Mouse (Mus musculus) heart, adult 2 months (tissue): Measurements from ENCODE around the gene Lnx2.

Source experiments
- CTCF ChIP-seq: fragments of 200-600 bp; IDR thresholded peaks from 2 replicates; pipeline ENCODE4 v1.8.1; 2022; ENCODE audit warnings: antibody characterized with exemption, mild to moderate bottlenecking, moderate library complexity
- EP300 ChIP-seq: fragments of 200-500 bp; IDR thresholded peaks from 2 replicates; pipeline ENCODE4 v1.6.1; 2011; ENCODE audit warnings: low read depth, low read length, control low read depth; ENCODE audit not compliant: insufficient read depth
- POLR2A ChIP-seq: fragments of 200-500 bp; IDR thresholded peaks from 2 replicates; pipeline ENCODE4 v1.6.1; 2011; ENCODE audit warnings: mild to moderate bottlenecking, low read depth, low read length, control low read depth; ENCODE audit not compliant: insufficient read depth

- TF ChIP-seq CTCF (no peak), POLR2A (no peak), EP300 (no peak)
Measured at GRCm38 (mm10) chr5:147056712-147057290, 19.6 kb downstream of the Lnx2 start.
